Mouse (Mus musculus) ES-Bruce4 (cell line): ENCODE measurements at regions not wholly inside any gene's neighbourhood (a gene's known extent, or its start where the extent isn't known, plus 50 kb on each side); places are given as distances from the start of the nearest gene placed in this dataset.

Source experiments
- CTCF ChIP-seq: IDR thresholded peaks from one replicate; pipeline ENCODE4 v1.8.1; 2011; ENCODE audit warnings: low read depth, low read length
- POLR2A ChIP-seq: IDR thresholded peaks from one replicate; pipeline ENCODE4 v1.8.1; 2011; ENCODE audit warnings: low read length; ENCODE audit not compliant: insufficient read depth

- no peak for TF ChIP-seq CTCF
- TF ChIP-seq POLR2A, result no peak
Measured at GRCm38 (mm10) chr7:125354211-125354610, 90.3 kb upstream of the Kdm8 start.
